Mouse (Mus musculus): Measurements from ENCODE around the gene C8a. TPM values are rescaled to one million over a fixed set of nuclear protein-coding genes. Genes with fewer than 3 reads are reported as not detected.
A peak's percentile ranks its signal among the peaks of the same experiment; 100 is the strongest.

The C8a gene
- polyA plus RNA-seq, 1 experiment from 2014 or later: not detected

GRCm38 (mm10) chr4:104835096-104835495 lies 41.1 kb downstream of the C8a start:
- Histone ChIP-seq H3K4me1 (replicated peaks) (peaks cover 19% of the 10 kb centered on the region), H3K9me3 (no peaks in the 10 kb centered on the region), H3K4me2 (replicated peaks) (no peak overlapping the region), H3K27ac (peak overlapping the region; percentile 75), H3K36me3 (no peaks in the 10 kb centered on the region), H3K9ac (replicated peaks) (no peak overlapping the region), H3K4me3 (replicated peaks) (no peak overlapping the region), H3K27me3 (no peaks in the 10 kb centered on the region)
- 10% methylated on average over 5 of the region's 5 CpGs for WGBS
- ATAC-seq: peak; percentile 80

DNA sequence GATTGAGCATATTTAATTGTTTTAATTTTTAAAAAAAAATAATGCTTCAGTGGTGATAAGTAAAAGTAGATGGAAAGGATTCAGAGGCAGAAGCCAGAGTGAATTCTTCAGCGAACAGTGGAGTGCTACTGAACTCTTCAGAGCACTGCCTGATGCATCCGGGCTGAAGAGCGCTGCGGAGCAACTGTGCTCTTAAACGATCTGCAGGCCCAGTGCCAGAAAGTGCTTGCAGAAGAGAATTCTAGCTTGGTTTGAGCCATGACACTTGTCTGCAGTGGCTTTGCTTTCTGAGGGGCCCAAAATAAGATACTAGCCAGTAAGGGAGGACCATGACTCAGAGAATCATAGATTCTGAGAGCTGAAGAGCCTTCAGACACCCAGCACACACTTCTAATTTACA lies 47.3 kb downstream of the C8a start:
- Histone ChIP-seq H3K27me3 (no peaks in the 10 kb centered on the region), H3K27ac (no peak overlapping the region), H3K4me3 (replicated peaks) (no peak overlapping the region), H3K9ac (replicated peaks) (no peak overlapping the region), H3K4me2 (replicated peaks) (no peak overlapping the region), H3K36me3 (no peaks in the 10 kb centered on the region), H3K4me1 (replicated peaks) (no peaks in the 10 kb centered on the region), H3K9me3 (no peaks in the 10 kb centered on the region)
- WGBS: 87% methylated on average over 5 of the region's 5 CpGs
- ATAC-seq: no peak

DNA sequence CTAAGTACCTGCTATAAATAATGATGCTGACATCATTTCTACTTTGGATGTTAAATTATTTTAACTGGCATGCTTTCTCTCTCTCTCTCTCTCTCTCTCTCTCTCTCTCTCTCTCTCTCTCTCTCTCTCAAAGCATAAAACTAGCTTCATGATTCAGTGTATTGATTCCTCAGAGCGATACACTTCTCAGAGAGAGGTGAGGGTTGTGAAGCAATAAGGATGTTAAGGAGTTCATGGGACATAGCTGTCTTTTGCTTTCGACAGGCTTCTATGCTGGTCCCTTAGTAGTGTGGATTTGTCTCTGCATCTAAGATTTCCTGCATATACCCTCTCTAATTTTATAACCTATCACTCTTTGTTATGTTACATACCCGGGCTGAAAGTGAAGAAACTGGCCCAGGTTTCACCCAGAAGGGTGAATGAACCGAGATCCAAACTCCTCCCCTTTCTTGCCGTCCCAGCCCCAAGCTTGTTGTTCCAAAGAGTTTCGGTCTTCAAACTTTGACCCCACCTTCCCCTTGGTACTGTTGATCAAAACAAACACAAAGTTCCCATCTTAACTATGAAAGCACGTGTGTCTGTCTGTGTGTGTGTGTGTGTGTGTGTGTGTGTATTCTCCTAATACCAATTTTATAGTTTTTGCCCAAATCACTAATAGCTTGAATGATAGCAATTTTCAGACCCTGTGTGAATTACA lies 51.7 kb downstream of the C8a start:
- no peaks in the 10 kb centered on the region for H3K4me1 ChIP-seq (replicated peaks)
- no peaks in the 10 kb centered on the region for H3K27me3 ChIP-seq
- 74% methylated on average over 7 of the region's 7 CpGs for WGBS
- no peaks in the 10 kb centered on the region for H3K9me3 ChIP-seq
- no peak overlapping the region for H3K27ac ChIP-seq
- H3K4me3 ChIP-seq (replicated peaks): no peak overlapping the region
- no peaks in the 10 kb centered on the region for H3K36me3 ChIP-seq
- no peak overlapping the region for H3K9ac ChIP-seq (replicated peaks)
- ATAC-seq: no peak
- H3K4me2 ChIP-seq (replicated peaks): no peak overlapping the region

- no peak overlapping the region for H3K9ac ChIP-seq (replicated peaks)
- WGBS: 87% methylated on average over 4 of the region's 4 CpGs
- no peak for ATAC-seq
- no peak overlapping the region for H3K4me3 ChIP-seq (replicated peaks)
- no peaks in the 10 kb centered on the region for H3K27me3 ChIP-seq
- no peak overlapping the region for H3K27ac ChIP-seq
- 0 out of 2 replicates have a peak, but pooled peaks cover under 1% of the 10 kb centered on the region for H3K4me1 ChIP-seq (replicated peaks)
- no peaks in the 10 kb centered on the region for H3K9me3 ChIP-seq
- no peak overlapping the region for H3K4me2 ChIP-seq (replicated peaks)
- H3K36me3 ChIP-seq: no peaks in the 10 kb centered on the region
These were observed 52.5 kb downstream of the C8a start for GRCm38 (mm10) chr4:104823597-104824101.

DNA sequence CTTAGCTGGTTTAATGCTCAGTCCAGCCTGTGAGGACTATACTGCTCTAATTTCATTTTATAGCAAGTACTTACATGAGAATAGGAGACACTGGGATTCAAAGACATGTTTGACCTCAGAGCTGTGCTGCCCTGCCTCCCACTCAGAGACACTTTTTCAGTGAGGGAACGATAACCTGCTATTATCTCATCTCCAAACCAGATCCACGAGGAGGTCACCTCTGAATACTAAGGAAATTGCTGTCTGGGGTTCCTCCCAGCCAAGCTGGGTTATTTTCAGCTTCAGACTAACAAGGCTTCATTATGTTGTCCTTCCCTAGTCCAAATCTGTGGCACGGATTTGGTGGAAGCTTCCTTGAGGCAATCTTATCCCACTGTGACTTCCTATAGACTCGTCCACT lies 56.3 kb downstream of the C8a start:
- H3K9ac ChIP-seq (replicated peaks): no peak overlapping the region
- H3K27ac ChIP-seq: no peak overlapping the region
- H3K9me3 ChIP-seq: 0 out of 2 replicates have a peak, but pooled peaks cover 4% of the 10 kb centered on the region
- no peak overlapping the region for H3K4me2 ChIP-seq (replicated peaks)
- 76% methylated on average over 4 of the region's 4 CpGs for WGBS
- H3K27me3 ChIP-seq: no peaks in the 10 kb centered on the region
- no peaks in the 10 kb centered on the region for H3K36me3 ChIP-seq
- H3K4me1 ChIP-seq (replicated peaks): 0 out of 2 replicates have a peak, but pooled peaks cover 5% of the 10 kb centered on the region
- no peak overlapping the region for H3K4me3 ChIP-seq (replicated peaks)
- no peak for ATAC-seq

DNA sequence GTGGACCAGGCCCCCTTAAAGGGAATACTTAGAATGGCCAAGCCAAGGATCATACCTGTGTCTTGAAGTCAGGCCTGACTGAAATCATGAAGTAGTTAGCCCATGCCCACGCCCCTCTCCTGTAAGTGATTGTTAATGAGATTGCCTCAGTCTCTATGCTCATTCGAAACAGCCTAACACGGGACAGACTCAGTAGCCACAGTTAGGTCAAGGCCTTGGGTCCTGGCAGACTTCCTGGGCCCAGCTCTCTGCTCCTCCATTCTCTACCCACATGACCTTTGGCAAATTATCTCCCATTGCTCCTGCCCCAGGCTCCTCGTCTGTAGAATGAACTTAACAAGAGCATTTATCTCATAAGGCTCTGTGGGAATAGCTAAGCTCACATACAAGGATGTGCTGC lies 57.2 kb downstream of the C8a start:
- Histone ChIP-seq H3K4me1 (replicated peaks) (0 out of 2 replicates have a peak, but pooled peaks cover 5% of the 10 kb centered on the region), H3K27ac (no peak overlapping the region)
- 60% methylated on average over 4 of the region's 4 CpGs for WGBS

DNA sequence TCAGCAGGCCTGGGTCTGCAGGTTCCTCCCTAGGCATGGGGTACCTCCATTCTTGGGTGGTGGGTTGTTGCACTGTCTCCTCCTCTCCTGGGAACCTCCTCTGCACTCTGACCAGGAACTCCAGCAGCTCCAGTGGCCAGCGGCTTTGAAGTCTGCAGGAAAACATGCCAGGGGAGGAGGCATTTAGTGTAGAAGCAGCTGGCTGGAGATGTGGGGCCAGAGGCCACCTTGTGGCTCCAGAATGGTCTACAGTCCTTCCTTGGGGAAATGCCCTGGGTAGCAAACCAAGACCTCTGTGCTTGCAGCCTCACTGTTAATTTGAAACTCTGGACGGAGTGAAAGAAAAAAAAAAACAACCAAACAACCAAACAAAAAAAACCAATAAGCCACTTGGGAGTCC lies 58.7 kb downstream of the C8a start:
- Histone ChIP-seq H3K27me3 (no peaks in the 10 kb centered on the region), H3K4me3 (replicated peaks) (no peak overlapping the region), H3K9me3 (0 out of 2 replicates have a peak, but pooled peaks cover 4% of the 10 kb centered on the region), H3K4me1 (replicated peaks) (0 out of 2 replicates have a peak, but pooled peaks cover 5% of the 10 kb centered on the region), H3K27ac (no peak overlapping the region), H3K9ac (replicated peaks) (no peak overlapping the region), H3K36me3 (no peaks in the 10 kb centered on the region), H3K4me2 (replicated peaks) (no peak overlapping the region)
- 66% methylated on average over 2 of the region's 2 CpGs for WGBS
- no peak for ATAC-seq

More for the DNA sequence above, 57.2 kb downstream of the C8a start:
- no peak overlapping the region for H3K4me2 ChIP-seq (replicated peaks)
- ATAC-seq: no peak
- no peak overlapping the region for H3K9ac ChIP-seq (replicated peaks)
- H3K27me3 ChIP-seq: no peaks in the 10 kb centered on the region
- no peaks in the 10 kb centered on the region for H3K36me3 ChIP-seq
- H3K9me3 ChIP-seq: 0 out of 2 replicates have a peak, but pooled peaks cover 4% of the 10 kb centered on the region
- H3K4me3 ChIP-seq (replicated peaks): no peak overlapping the region

- Histone ChIP-seq H3K4me2 (replicated peaks) (no peak overlapping the region), H3K27me3 (no peaks in the 10 kb centered on the region), H3K27ac (no peak overlapping the region), H3K4me3 (replicated peaks) (no peak overlapping the region), H3K9me3 (0 out of 2 replicates have a peak, but pooled peaks cover 4% of the 10 kb centered on the region), H3K9ac (replicated peaks) (no peak overlapping the region), H3K36me3 (no peaks in the 10 kb centered on the region), H3K4me1 (replicated peaks) (0 out of 2 replicates have a peak, but pooled peaks cover 5% of the 10 kb centered on the region)
- WGBS: 89% methylated on average over 4 of the region's 4 CpGs
- ATAC-seq: no peak
These were observed 59.5 kb downstream of the C8a start for GRCm38 (mm10) chr4:104816519-104817232.

DNA sequence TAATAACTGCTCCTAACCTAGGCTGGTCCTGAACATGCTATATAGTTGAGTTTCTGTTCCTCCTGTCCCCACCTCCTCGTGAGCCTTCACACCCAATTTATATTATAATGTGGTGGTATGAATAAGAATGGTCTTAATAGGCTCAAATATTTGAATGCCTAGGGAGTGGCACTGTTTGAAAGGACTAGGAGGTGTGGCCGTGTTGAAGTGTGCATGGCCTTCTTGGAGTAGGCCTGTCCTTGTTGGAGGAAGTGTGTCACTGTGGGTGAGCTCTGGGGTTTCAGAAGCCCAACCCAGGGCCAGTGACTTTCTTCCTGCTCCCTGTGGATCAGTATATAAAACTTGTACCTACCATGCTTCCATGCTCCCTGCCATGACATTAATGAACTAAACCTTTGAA lies 62.6 kb downstream of the C8a start:
- WGBS: 55% methylated on average over 2 of the region's 2 CpGs
- no peaks in the 10 kb centered on the region for H3K36me3 ChIP-seq
- H3K4me3 ChIP-seq (replicated peaks): no peak overlapping the region
- no peak overlapping the region for H3K4me2 ChIP-seq (replicated peaks)
- ATAC-seq: no peak
- H3K27ac ChIP-seq: no peak overlapping the region
- no peak overlapping the region for H3K9ac ChIP-seq (replicated peaks)
- H3K4me1 ChIP-seq (replicated peaks): peaks cover 13% of the 10 kb centered on the region
- H3K9me3 ChIP-seq: 0 out of 2 replicates have a peak, but pooled peaks cover 4% of the 10 kb centered on the region
- no peaks in the 10 kb centered on the region for H3K27me3 ChIP-seq

DNA sequence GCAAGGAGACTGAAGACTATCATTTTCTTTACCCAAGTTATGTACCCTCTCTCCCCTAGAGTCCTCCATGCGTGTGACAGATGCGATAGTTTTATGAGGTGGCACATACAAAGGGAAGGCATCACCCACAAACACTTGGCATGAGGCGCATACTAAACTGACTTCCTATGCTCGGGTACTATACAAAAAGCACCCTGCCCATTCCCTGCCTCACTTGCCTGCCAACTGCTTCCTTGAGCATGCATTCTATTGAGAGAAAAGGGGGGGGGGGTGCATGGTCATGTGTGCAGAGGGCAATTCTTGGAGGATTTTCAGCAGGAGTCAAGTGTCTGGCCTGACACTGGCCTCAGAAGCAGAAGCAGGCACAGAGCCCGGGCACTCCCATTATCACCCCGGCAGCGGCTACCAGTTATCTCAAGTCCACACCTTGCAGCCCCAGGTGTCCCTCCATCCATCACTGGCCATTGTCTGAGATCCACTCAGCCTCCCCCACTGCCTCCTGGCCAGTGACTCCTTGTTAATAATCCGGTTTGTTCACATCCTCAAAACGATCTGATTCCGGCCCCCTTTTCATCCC lies 65.4 kb downstream of the C8a start:
- Histone ChIP-seq H3K9ac (replicated peaks) (no peak overlapping the region), H3K36me3 (no peaks in the 10 kb centered on the region), H3K9me3 (no peaks in the 10 kb centered on the region), H3K4me1 (replicated peaks) (peaks cover 9% of the 10 kb centered on the region), H3K4me3 (replicated peaks) (no peak overlapping the region), H3K4me2 (replicated peaks) (no peak overlapping the region), H3K27me3 (no peaks in the 10 kb centered on the region), H3K27ac (no peak overlapping the region)
- WGBS: 64% methylated on average over 10 of the region's 10 CpGs
- ATAC-seq: peak; percentile 53; the same call in 1 of the 2 replicates

GRCm38 (mm10) chr4:104805414-104806257 lies 70.6 kb downstream of the C8a start:
- ATAC-seq: 0 out of 2 replicates have a peak, but pooled peaks have one; percentile 43
- no peak overlapping the region for H3K4me2 ChIP-seq (replicated peaks)
- no peaks in the 10 kb centered on the region for H3K36me3 ChIP-seq
- 67% methylated on average over 19 of the region's 19 CpGs for whole genome bisulfite sequencing
- no peak overlapping the region for H3K9ac ChIP-seq (replicated peaks)
- no peaks in the 10 kb centered on the region for H3K27me3 ChIP-seq
- H3K27ac ChIP-seq: no peak overlapping the region
- no peak overlapping the region for H3K4me3 ChIP-seq (replicated peaks)
- peaks cover 7% of the 10 kb centered on the region for H3K4me1 ChIP-seq (replicated peaks)
- no peaks in the 10 kb centered on the region for H3K9me3 ChIP-seq

All from midbrain, embryonic 13.5 days (tissue).